Mouse (Mus musculus) hindbrain, embryonic 15.5 days (tissue): ENCODE data around the gene Taar6. TPM values are rescaled to one million over a fixed set of nuclear protein-coding genes. Genes with fewer than 3 reads are reported as not detected.

Experiments
- polyA plus RNA-seq: library from polyadenylated mRNA; unstranded; fragments of >200 nt; fragmentation: Nextera tagmentation; extraction: Ambion mirVana; gene quantifications from 2 replicates; pipeline ENCODE4 v1.2.1, GENCODE M21; 2015

Taar6 gene
- polyA plus RNA-seq, 1 experiment from 2014 or later: not detected

Other genes with a start within 250 kb of the Taar6 start
- gene Rps12, start 198.4 kb downstream of the Taar6 start, polyA plus RNA-seq: 104 and 108 TPM in 2 replicates
- 20.9 and 21.8 TPM in 2 replicates for gene Slc18b1, start 188.7 kb downstream of the Taar6 start, polyA plus RNA-seq
- gene Vnn3, start 134.2 kb downstream of the Taar6 start, polyA plus RNA-seq: 0.14 TPM in 1 of 2 replicates, not detected in the other
- 0.18 and 0.43 TPM in 2 replicates for gene Vnn1, start 91.0 kb downstream of the Taar6 start, polyA plus RNA-seq
- gene Taar1, start 65.3 kb downstream of the Taar6 start, polyA plus RNA-seq: not detected in 2 replicates
- gene Taar2, start 47.1 kb downstream of the Taar6 start, polyA plus RNA-seq: 0.16 TPM in 1 of 2 replicates, not detected in the other
- gene Taar3, start 36.1 kb downstream of the Taar6 start, polyA plus RNA-seq: not detected in 2 replicates
- not detected in 2 replicates for gene Taar4, start 25.2 kb downstream of the Taar6 start, polyA plus RNA-seq
- gene Taar5, start 14.9 kb downstream of the Taar6 start, polyA plus RNA-seq: not detected in 2 replicates
- not detected in 2 replicates for gene Taar7a, start 7.8 kb upstream of the Taar6 start, polyA plus RNA-seq
- gene Taar7b, start 14.3 kb upstream of the Taar6 start, polyA plus RNA-seq: not detected in 2 replicates
- gene Taar7d, start 41.6 kb upstream of the Taar6 start, polyA plus RNA-seq: not detected in 2 replicates
- gene Taar7e, start 52.0 kb upstream of the Taar6 start, polyA plus RNA-seq: not detected in 2 replicates
- gene Taar7f, start 63.9 kb upstream of the Taar6 start, polyA plus RNA-seq: not detected in 2 replicates
- gene Taar8a, start 90.9 kb upstream of the Taar6 start, polyA plus RNA-seq: not detected in 2 replicates
- not detected in 2 replicates for gene Taar8b, start 106.6 kb upstream of the Taar6 start, polyA plus RNA-seq
- not detected in 2 replicates for gene Taar8c, start 116.3 kb upstream of the Taar6 start, polyA plus RNA-seq
- gene Taar9, start 123.9 kb upstream of the Taar6 start, polyA plus RNA-seq: not detected in 2 replicates
- 296 and 313 TPM in 2 replicates for gene Stx7, start 163.7 kb upstream of the Taar6 start, polyA plus RNA-seq
- gene Moxd1, start 237.9 kb upstream of the Taar6 start, polyA plus RNA-seq: 6.8 TPM in 2 replicates